Mouse (Mus musculus) E14TG2a.4 (cell line): ENCODE data around the gene Anp32b.

Source experiments
- CTCF ChIP-seq: conservative IDR thresholded peaks from 2 replicates; pipeline ENCODE4 v1.5.1; 2014; ENCODE audit warnings: low read length
- NANOG ChIP-seq: IDR thresholded peaks from 2 replicates; pipeline ENCODE4 v1.6.1; 2014; ENCODE audit warnings: borderline replicate concordance, low read length, mixed read lengths

DNA sequence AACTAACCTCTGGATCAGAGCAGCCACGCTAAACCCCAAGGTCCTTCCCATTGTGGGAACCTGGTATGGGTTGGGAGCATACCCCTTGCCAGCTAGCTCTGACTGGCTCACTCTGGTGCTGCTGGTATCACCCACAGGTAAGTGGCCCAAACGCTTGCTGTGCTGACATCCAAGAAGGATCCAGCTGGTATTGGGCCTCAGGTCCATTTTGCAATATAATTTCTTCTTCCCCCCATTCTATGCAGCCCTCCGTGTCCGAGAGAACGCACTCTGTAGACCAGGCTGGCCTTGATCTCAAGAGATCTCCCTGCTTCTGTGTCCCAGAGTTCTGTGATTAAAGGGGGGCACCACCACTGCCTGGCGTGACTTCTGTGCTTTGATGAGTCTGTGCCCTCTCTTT is 42.4 kb downstream of the Anp32b start:
- TF ChIP-seq CTCF: no peak
- TF ChIP-seq NANOG: no peak
